In the genomic region with DNA sequence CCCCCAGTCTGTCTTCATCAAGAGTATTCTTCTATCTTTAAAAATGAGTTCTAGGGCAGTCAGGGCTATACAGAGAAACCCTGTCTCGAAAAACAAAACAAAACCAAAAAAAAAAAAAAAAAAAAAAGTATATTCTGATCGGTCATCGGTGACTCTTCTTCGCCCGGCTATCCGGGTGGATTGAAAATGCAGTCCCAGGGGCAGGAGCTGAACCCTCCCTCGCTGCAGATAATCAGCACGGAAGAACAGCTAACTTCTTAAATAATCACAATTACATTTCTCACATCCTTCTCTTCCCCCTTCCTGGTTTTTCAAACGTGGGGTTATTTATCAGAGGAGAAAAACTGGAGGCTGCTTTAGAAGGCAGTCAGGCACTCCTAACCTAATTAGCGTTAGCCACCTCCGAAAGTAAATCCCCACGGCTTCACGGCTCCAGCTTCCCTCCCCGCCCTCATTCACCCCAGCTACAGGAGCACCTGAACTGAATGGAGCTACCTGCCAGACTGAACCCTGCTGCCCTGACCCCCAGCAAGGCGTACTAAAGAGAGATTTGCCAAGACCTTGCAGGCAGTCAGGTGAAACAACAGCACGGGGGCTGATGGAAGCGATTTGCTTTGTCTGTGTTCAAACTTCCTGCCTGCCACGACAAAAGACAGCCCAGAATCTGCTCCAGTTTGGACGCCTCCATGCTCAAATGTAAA, we compare ENCODE assay signal across 8 mouse cellular contexts.
A peak's percentile ranks its signal among the peaks of the same experiment; 100 is the strongest.
DNase-seq lines count a peak whose midpoint lies in the region; ATAC-seq and TF ChIP-seq lines count a peak whose summit lies in the region.

No protein-coding gene starts in this region.

- TF ChIP-seq POLR2A in kidney, adult 2 months (IDR thresholded peaks at IDR 0.05; ENCODE audit: low read depth, low read length): no peak

- peak overlapping the region; percentile 20; the same call in 1 of the 2 replicates for H3K4me3 ChIP-seq in layer of hippocampus, adult 2 months
- H3K4me3 ChIP-seq in embryonic facial prominence, embryonic 11.5 days (ENCODE audit: low read depth, low read length): peak overlapping the region; percentile 26
- H3K4me3 ChIP-seq in kidney, adult 2 months (ENCODE audit: insufficient read depth, low read depth, low read length): no peak overlapping the region
- H3K4me3 ChIP-seq in midbrain, embryonic 11.5 days (ENCODE audit: low read depth, low read length): peak overlapping the region; percentile 14

- no peaks in the 10 kb centered on the region for H3K4me1 ChIP-seq in embryonic facial prominence, embryonic 11.5 days (ENCODE audit: control insufficient read depth, insufficient read depth, low read length)
- H3K4me1 ChIP-seq in kidney, adult 2 months (ENCODE audit: control insufficient read depth, insufficient read depth, low read length): no peaks in the 10 kb centered on the region
- peaks cover 14% of the 10 kb centered on the region for H3K4me1 ChIP-seq in midbrain, embryonic 11.5 days (ENCODE audit: control insufficient read depth, insufficient read depth, low read length)

- under 1% methylated on average over 19 of the region's 19 CpGs for WGBS in embryonic facial prominence, embryonic 11.5 days
- 5% methylated on average over 19 of the region's 19 CpGs for WGBS in kidney, adult 2 months
- 1% methylated on average over 19 of the region's 19 CpGs for WGBS in midbrain, embryonic 11.5 days

- H3K9me3 ChIP-seq in embryonic facial prominence, embryonic 11.5 days (replicated peaks; ENCODE audit: control insufficient read depth, low read length): no peaks in the 10 kb centered on the region
- no peaks in the 10 kb centered on the region for H3K9me3 ChIP-seq in midbrain, embryonic 11.5 days (ENCODE audit: control insufficient read depth, low read length)

- H3K27ac ChIP-seq in layer of hippocampus, adult 2 months: peak overlapping the region; percentile 40; the same call in 1 of the 2 replicates
- H3K27ac ChIP-seq in embryonic facial prominence, embryonic 11.5 days (replicated peaks; ENCODE audit: low read depth, low read length): no peak overlapping the region
- no peak overlapping the region for H3K27ac ChIP-seq in kidney, adult 2 months (ENCODE audit: insufficient read depth, low read depth, low read length)
- no peak overlapping the region for H3K27ac ChIP-seq in midbrain, embryonic 11.5 days (ENCODE audit: low read depth, low read length)

- intact Hi-C loops in left cerebral cortex, postnatal 14 days (cut with DNase I): loop anchor here (5.0 to 10.0 kb wide), 2 partner anchors 81 to 512 kb away; no protein-coding TSS in a partner anchor

- peak; percentile 75 for ATAC-seq in embryonic facial prominence, embryonic 11.5 days (replicated peaks; ENCODE audit: insufficient number of reproducible peaks, low FRiP score, low TSS enrichment, low read depth)
- ATAC-seq in midbrain, embryonic 11.5 days (ENCODE audit: low FRiP score): peak; percentile 36; the same call in 1 of the 2 replicates

- DNase-seq in layer of hippocampus, adult 2 months (ENCODE audit: low spot score in 2 of 2): no peak
- DNase-seq in layer of hippocampus, postnatal 25 days (ENCODE audit: extremely low spot score in 1 of 2, low spot score in 1 of 2): no peak
- DNase-seq in embryonic facial prominence, embryonic 11.5 days (ENCODE audit: low spot score): peak; percentile 32
- peak; percentile 10 for DNase-seq in kidney, adult 2 months
- peak; percentile 90 for DNase-seq in midbrain, embryonic 11.5 days (ENCODE audit: low spot score, missing footprints)
- DNase-seq in left cerebral cortex, postnatal 14 days (ENCODE audit: low spot score in 2 of 2): no peak
- DNase-seq in layer of hippocampus, adult 8-10 months (ENCODE audit: low spot score in 2 of 2): no peak
- no peak for DNase-seq in spleen, postnatal 36 days (ENCODE audit: low spot score in 2 of 2)

- H3K36me3 ChIP-seq in embryonic facial prominence, embryonic 11.5 days (replicated peaks; ENCODE audit: control insufficient read depth, insufficient read depth, low read depth, low read length): no peaks in the 10 kb centered on the region
- H3K36me3 ChIP-seq in kidney, adult 2 months (ENCODE audit: control insufficient read depth, insufficient read depth, low read length): no peaks in the 10 kb centered on the region
- H3K36me3 ChIP-seq in midbrain, embryonic 11.5 days (ENCODE audit: control insufficient read depth, insufficient read depth, low read length): no peaks in the 10 kb centered on the region

- TF ChIP-seq CTCF in layer of hippocampus, adult 2 months (conservative IDR thresholded peaks at IDR 0.05): no peak
- no peak for TF ChIP-seq CTCF in kidney, adult 2 months (conservative IDR thresholded peaks at IDR 0.05; ENCODE audit: insufficient read depth, insufficient read length, low read depth, low read length)

- peak overlapping the region; percentile 60 for H3K4me2 ChIP-seq in embryonic facial prominence, embryonic 11.5 days (ENCODE audit: low read depth, low read length)
- peak overlapping the region; percentile 52 for H3K4me2 ChIP-seq in midbrain, embryonic 11.5 days

- peak overlapping the region; percentile 54 for H3K9ac ChIP-seq in embryonic facial prominence, embryonic 11.5 days (replicated peaks; ENCODE audit: low read length)
- peak overlapping the region; percentile 48 for H3K9ac ChIP-seq in midbrain, embryonic 11.5 days (ENCODE audit: low read length)

- H3K27me3 ChIP-seq in embryonic facial prominence, embryonic 11.5 days (ENCODE audit: control insufficient read depth, insufficient read depth, low read length): no peaks in the 10 kb centered on the region
- no peaks in the 10 kb centered on the region for H3K27me3 ChIP-seq in kidney, adult 2 months (replicated peaks; ENCODE audit: control insufficient read depth, insufficient read depth, low read length)
- no peaks in the 10 kb centered on the region for H3K27me3 ChIP-seq in midbrain, embryonic 11.5 days (ENCODE audit: control insufficient read depth, insufficient read depth, low read length)

Comparison
In these comparisons a context has a peak if more than half of its experiments do, and no peak if none do; other contexts are left out.
1. DNase-seq: peak in embryonic facial prominence, embryonic 11.5 days (single experiment), kidney, adult 2 months (single experiment) and midbrain, embryonic 11.5 days (single experiment); none in layer of hippocampus, adult 2 months (0 of 2), layer of hippocampus, postnatal 25 days (0 of 2), left cerebral cortex, postnatal 14 days (0 of 2), layer of hippocampus, adult 8-10 months (0 of 2) and spleen, postnatal 36 days (0 of 2).